Mouse (Mus musculus) kidney, adult 2 months (tissue): ENCODE results near the gene Ncf2.

Source experiments
- CTCF ChIP-seq: fragments of 200-500 bp; conservative IDR thresholded peaks from 2 replicates; pipeline ENCODE4 v1.5.1; 2011; ENCODE audit warnings: low read depth, mild to moderate bottlenecking, control low read depth, low read length, moderate library complexity, mixed read lengths; ENCODE audit not compliant: insufficient read depth, insufficient read length
- POLR2A ChIP-seq: fragments of 200-500 bp; IDR thresholded peaks from one replicate; pipeline ENCODE4 v1.6.1; 2011; ENCODE audit warnings: low read depth, low read length, control low read depth

GRCm38 (mm10) chr1:152761791-152762190 is 38.2 kb upstream of the Ncf2 start:
- TF ChIP-seq POLR2A (no peak), CTCF (no peak)
